Mouse (Mus musculus): Measurements from ENCODE around the gene Pigb.

DNA sequence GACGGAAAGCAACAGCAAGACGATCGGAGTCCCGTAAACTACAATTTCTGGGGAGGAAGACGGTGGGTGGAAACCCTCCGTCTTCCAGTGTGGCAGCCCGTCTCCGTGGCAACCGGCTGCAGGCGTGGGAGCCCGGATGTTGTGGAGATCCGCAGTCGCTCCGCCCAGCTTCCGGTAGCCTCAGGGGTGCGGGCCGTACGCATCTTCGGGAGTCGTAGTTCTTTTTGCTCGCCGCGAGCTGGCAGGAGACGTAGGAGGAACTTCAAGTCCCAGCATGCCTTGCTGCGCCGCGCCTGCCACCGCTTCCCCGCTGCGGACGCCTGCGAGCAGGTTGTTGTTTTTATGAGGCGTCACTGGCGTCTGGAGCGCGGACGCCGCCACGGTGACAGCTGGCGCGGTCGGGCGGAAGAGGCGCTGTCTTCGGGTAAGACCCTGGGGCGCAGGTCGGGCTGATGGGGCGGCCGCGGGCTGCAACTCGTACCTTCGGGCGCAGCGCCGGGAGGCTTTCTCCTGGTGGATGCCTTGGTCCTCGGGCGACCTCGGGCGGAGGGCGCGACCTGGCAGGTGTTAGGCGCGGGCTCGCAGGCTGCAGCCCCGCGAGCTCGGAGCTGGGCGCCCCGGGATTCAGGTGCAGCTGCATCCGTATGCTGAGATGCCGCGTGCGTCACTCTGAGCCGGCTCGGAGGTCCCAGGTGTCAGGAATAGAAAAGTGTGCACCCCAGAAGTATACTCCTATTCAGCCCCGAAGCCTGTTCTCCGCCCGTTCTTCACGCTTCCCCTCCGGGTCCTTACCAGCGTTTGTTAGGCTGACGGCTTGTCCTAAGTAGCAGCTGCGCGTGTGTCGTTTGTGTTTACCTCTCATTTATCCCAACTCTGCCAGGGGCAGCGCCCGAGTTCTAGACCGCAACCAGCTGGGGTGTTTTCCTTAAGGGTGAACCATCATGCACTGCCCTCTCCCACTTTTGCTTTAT, 54.6 kb downstream of the Pigb start, which contains the start of the genes Ccpg1os and Ccpg1:
- no peak for TF ChIP-seq CTCF (IDR thresholded peaks at IDR 0.05; ENCODE audit: borderline replicate concordance, extremely low read depth, insufficient read depth, insufficient read length)
- TF ChIP-seq POLR2A (IDR thresholded peaks at IDR 0.05; ENCODE audit: borderline replicate concordance, extremely low read depth, insufficient read depth, insufficient read length, poor library complexity, severe bottlenecking), result peak; percentile 40; the same call in 1 of the 2 replicates
